Mouse (Mus musculus): Measurements from ENCODE around the gene Rsph14.

The Rsph14 gene

GRCm38 (mm10) chr10:74994863-74995262 lies 37.5 kb downstream of the Rsph14 start:
- peak; percentile 37 for DNase-seq (ENCODE audit: extremely low spot score, low spot score)

GRCm38 (mm10) chr10:74990584-74991322 lies 41.6 kb downstream of the Rsph14 start:
- DNase-seq (ENCODE audit: extremely low spot score, low spot score) = no peak

GRCm38 (mm10) chr10:74989814-74990213 lies 42.6 kb downstream of the Rsph14 start:
- no peak for DNase-seq (ENCODE audit: extremely low spot score, low spot score)

GRCm38 (mm10) chr10:74987698-74988470 lies 44.5 kb downstream of the Rsph14 start:
- no peak for DNase-seq (ENCODE audit: extremely low spot score, low spot score)

DNA sequence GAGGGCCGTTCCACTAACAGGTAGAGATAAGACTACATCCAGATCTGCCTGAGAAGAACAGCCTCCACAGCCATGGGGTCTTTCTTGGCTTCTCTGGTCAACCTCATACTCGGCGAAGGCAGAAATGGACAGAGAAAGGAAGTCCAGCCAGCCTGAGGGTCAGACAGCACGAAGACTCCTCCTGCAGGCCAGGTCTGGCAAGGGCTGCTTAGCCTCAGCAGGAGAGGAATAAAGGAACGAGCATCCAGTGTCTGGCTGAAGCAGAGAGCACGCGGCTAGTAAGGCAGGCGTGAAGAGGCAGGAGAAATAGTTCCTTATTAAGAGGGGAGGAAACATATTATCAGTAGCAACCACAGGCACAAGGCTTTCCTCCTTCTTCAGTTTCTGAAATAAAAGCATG lies 49.2 kb downstream of the Rsph14 start:
- no peak for DNase-seq (ENCODE audit: extremely low spot score, low spot score)

DNA sequence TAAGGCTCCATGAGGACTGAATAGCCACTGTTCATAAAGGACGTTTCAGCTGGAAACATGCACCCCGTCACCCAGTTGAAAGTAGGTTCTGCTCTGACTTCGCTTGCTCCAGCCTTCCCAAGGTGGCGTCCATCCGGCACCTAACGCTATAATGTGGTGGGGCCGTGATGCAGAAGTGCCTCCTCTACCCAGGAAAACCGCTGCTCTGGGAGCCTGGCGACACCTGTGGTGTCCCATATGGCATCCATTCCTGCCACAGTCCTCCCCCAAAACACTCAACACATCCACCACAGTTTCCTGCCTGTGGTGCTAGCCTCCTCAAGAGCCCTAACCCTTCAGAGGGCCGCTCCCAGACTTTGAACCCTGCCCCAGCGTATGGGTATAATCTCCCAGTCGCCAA lies 51.2 kb downstream of the Rsph14 start:
- no peak for DNase-seq (ENCODE audit: extremely low spot score, low spot score)

DNA sequence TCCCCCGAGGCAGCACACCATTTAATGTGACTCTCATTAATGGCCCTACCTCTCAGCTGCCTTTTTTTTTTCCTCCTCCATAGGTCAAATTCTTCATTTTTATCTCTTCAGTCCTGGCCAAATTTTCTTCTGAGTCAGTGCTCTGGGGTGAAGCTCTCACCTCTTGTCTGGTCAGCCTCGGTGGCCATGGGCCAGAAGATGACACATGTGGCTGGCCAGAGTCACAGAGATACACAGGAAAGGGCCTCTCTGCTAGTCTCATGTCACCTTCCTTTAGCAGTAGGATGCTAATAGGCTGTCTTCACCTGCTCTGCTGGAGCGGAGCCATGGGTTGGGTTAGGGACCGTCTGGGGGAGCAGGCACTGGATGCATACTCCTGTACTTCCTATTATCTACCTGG lies 54.3 kb downstream of the Rsph14 start:
- DNase-seq (ENCODE audit: extremely low spot score, low spot score) = no peak

DNA sequence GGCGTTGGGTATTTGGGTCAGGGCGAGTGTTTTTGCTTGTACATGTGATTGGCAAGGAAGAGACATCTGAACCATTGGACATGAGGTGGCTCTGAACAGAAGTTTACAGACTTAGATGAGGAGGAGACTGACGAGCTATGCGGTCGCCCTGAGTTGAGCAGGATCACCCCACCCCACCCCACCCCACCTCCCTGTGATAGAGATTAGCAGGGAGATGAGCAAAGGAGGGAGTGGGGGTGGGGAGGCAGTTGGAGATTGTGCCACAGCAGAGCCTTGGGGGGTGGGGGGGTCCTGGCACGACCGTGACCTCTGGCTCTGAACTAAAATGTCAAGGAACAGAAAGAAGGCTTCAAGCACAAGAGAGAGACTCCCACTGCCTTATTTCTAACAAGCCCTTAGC lies 56.0 kb downstream of the Rsph14 start:
- no peak for DNase-seq (ENCODE audit: extremely low spot score, low spot score)

DNA sequence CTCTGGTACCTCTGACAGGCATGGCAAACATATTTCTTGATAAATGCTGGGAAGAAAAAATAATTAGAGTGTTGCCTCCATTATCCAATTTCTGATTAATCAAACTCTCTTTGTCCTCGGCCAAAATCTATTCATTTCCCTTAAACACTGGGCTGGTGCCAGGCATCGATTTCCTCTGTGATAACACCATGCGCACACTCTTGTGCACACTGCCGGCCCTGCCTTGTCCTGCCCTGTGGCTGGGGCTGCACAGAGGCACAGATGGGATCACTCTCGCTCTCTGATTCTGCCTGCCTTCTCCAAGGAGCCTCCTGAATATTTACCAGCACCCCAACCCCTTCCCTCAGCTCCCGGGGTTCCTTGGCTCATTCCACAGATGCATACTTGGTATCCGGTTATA lies 56.8 kb downstream of the Rsph14 start:
- no peak for DNase-seq (ENCODE audit: extremely low spot score, low spot score)

GRCm38 (mm10) chr10:74973026-74973425 lies 59.4 kb downstream of the Rsph14 start:
- no peak for DNase-seq (ENCODE audit: extremely low spot score, low spot score)

DNA sequence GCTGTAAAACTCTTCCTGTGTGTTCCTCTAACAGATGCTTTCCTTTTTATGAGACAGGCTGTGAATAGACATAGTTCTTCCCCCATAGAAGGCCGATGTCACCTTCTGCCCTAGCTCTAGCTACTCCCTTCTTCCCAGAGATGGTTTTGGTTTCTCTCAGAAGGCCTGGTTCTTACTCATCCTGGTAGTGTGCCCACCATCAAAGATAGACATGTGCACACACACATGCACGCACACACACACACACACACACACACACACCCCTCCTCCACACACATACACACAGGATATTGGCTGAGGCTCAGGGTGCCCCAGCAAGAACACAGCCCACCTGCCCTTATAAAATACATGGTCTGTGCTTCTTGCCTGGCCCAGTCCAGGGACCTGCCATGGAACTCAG lies 63.1 kb downstream of the Rsph14 start:
- no peak for DNase-seq (ENCODE audit: extremely low spot score, low spot score)

DNA sequence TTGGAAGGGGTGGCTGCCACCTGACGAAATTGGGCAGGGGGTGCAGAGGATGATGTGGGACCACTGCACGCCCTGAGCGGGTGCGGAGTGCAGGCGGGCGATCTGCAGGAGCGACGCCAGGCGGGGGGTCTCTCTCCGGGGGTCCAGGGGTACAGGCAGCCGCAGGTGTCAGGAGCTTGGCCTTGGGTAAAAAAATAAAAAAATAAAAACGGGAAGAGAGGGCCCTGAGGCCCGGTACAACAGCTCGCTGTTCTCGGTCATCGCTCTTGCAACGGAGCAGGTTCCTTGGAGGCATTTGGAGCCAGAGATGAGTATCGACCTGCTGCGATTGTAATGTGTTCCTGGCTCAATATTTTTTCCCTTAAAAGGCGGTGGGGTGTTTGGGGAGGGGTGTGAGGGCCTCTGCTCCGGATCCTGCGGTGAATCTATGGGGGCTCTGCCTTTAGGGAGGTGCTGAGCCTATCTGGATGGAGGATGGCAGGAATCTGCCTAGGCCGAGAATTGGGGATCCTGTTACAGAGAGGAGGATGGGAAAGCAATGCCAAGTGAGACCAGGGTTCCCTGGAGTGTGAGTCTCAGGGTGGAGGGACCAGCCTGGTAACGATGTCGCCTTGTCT lies 64.6 kb downstream of the Rsph14 start:
- peak; percentile 45 for DNase-seq (ENCODE audit: extremely low spot score, low spot score)

DNA sequence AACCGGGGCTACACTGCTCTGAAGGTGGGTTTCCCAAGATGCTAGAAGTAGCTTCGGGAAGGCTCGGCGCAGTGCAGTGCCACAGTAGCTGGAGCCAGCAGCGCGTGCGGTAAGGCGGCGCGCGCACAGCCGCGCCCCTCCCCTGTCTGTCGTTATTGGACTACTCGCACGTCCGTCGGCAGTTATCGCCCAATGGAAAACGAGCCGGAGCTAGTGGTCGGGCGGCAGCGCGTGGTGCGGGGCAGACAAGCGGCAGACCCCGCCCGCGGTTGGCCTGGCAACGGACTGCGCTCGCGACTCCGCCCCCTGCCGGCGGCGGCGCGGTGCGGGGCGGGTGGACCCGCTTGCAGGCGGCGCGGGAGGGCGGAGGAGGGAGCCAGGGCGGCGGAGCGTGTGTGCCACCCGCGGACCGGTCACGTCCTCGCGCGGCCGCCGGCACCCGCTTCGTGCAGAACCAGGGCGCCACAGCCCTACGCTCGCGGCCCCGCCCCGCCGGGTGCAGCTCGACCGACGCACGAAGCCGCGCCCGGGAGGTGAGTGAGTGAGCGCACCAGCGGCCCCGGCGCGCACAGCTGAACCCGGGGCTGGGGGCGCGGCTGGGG lies 65.4 kb downstream of the Rsph14 start, which contains the start of gene Gnaz:
TSS of gene Gnaz (plus strand) at position 328 of the 602 bp plus-strand sequence.
- peak; percentile 94 for DNase-seq (ENCODE audit: extremely low spot score, low spot score)

- no peak for DNase-seq (ENCODE audit: extremely low spot score, low spot score)
These were observed 68.0 kb downstream of the Rsph14 start for GRCm38 (mm10) chr10:74964380-74964779.

- no peak for DNase-seq (ENCODE audit: extremely low spot score, low spot score)
These were observed 79.4 kb downstream of the Rsph14 start for GRCm38 (mm10) chr10:74952830-74953443.

DNA sequence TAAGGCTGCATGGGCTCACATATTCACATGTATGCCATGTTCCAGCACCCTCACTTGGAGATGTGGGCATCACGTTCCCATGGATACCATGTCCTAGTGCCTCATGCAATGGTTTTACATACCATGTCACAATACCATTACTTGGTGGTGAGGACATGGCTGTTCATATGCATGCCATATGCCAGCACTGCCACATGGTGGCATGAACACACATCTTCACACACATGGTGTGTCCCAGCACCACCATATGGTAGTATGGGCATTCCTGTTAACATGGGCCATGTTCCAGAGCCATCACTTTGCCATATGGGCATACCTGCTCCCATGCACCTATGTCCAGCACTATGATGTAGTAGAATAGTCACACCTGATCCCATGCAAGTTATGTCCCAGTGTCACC lies 91.6 kb downstream of the Rsph14 start:
- no peak for DNase-seq (ENCODE audit: extremely low spot score, low spot score)

DNA sequence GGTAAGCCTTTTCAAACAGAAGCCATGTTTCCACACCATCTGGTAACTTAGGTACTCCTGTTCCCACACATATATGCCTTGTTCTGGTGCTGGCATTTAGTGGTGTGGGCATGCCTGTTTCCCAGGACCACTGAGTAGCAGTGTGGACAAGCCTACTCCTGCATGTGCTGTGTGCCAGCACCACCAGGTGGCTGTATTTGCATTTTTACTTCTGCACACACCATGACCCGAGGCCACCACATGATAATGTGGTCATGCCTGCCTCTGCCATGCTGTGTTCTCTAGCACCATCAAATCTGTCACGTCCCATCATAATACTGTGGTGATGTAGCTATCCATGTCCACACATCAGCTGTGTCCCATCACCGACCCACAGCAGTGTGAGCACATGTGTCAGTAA lies 93.1 kb downstream of the Rsph14 start:
- no peak for DNase-seq (ENCODE audit: extremely low spot score, low spot score)

DNA sequence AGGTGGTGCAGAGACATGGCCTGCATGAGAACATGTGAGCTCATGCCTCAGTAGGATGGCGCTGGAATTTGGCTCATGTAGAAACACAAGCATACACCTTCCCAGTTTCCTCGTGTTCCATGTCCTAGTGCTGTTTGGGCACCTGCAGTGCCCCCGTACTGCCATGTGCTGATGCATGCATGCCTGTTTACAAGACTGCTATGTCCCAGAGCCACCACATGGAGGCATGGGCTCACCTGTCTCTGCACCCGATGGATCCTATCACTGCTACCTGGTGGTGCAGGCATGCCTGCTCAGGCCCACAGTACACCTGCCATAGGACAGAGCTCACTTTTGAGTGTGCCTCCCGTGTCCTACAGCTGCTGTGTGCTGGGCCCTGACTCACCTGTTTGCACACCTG lies 94.0 kb downstream of the Rsph14 start:
- DNase-seq (ENCODE audit: extremely low spot score, low spot score) = no peak

DNA sequence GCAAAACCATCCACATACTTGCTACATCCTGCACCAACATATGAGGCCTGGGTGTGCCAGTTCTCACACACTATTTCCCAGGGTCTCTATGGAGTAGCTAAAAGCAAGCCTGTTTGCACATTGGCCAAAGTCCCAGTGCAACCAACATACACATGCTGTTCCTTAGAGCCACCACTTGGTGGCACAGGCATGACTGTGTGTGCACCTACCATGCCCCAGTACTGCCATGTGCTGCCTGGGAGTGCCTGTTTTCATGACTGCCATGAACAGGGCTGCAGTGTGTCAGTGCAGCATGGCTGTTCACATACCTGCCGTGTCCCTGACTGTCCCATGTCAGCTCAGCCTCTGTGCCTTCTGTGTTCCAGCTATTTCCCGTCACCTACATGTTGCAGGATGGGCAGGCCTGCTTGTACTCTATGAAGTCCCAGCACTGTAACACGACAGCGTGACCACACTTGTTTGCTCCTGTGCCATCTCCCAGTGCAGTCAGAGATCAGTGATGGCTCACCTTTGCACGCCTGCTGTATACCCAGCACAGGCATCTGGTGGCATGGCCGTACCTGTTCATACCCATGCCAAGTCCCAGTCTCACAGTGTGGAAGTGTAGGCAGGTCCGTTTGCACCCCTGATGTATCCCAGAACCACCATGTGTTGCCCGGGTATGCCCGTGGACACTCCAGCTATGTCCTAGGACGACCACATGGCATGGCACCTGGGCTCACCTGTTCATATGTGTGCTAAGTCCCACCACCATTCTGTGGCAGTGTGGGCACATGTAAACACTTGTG lies 95.2 kb downstream of the Rsph14 start:
- DNase-seq (ENCODE audit: extremely low spot score, low spot score) = no peak

- no peak for DNase-seq (ENCODE audit: extremely low spot score, low spot score)
These were observed 97.4 kb downstream of the Rsph14 start for GRCm38 (mm10) chr10:74935016-74935415.

DNA sequence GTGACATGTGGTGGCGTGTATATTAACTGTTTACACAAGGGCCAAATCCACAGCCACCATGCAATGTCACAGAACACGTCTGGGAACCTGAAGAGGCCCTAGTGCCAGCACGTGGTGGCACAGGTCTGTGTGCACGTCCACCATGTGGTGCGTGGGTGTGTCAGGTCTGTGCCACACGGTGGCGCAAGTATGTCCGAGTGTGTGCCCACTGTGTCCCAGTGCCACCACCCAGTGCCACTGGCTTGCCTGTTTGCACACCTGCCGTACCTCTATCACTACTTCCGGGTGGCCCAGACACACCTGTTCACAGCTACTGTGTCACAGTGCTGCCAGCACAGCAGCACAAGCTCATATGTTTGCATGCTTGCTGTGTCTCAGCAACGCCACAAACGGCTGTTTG lies 97.9 kb downstream of the Rsph14 start:
- no peak for DNase-seq (ENCODE audit: extremely low spot score, low spot score)
